Mouse (Mus musculus) lung, postnatal 10 days (tissue): ENCODE data around the gene Akt3.

Experiments used
- DNase-seq: peaks from one replicate; pipeline ENCODE4 v3.0.0; 2021

Gene Akt3

DNA sequence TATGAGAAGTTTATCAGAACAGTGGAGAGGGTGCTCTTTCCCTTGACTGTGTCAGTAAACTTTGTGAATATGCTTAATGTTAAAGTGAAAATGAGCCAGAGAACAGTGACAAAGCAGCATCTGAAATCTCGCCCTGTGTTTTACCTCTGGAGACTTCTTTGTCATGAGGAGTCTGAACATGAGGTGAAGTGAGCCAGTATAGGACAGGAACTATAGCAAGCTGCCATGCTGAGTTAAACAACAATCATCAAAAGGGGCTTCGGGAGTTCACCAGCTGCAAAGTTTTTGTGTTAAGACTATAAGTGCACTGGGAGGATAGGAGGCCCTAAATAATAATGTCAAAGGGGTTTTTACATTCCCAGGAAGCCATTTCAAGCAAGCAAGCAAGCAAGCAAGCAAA lies 71.3 kb downstream of the Akt3 start:
- DNase-seq, result no peak

DNA sequence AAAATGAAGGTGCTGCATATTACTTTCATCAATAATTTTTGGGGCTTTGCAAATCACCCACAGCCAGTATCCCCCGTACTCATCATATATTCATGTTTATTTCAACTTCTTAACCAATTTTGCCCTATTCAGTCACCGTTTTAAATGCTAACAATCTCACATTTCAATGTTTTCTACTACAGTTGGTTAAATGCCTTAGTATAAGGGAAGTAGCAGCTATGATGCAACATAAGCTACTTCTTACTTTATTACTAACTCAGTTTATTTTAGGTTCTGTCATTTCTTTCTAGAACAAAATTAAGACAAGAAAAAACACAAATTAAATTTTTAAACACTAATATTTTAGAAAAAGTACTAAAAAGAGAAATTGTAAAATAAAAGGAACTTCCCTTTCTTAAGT lies 78.4 kb downstream of the Akt3 start:
- no peak for DNase-seq

DNA sequence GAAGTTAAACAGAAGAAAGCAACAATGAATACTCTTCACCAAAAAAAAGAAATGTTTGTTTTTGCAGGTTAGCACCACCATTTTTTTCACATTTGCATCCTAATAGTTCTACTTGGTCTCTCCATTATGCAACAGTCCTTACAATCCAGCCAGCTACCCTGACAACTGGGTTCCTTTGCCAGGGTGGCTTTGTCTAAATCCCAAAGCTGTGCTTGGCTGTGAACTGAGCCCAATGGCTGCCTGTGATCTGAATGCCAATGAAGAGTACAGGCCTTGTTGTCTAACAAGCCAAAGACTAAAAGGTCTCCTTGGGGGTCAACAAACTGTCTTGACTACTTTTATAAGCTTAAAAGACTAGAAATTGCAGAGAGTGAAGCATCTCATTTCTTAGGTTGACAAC lies 82.6 kb downstream of the Akt3 start:
- DNase-seq, result no peak

DNA sequence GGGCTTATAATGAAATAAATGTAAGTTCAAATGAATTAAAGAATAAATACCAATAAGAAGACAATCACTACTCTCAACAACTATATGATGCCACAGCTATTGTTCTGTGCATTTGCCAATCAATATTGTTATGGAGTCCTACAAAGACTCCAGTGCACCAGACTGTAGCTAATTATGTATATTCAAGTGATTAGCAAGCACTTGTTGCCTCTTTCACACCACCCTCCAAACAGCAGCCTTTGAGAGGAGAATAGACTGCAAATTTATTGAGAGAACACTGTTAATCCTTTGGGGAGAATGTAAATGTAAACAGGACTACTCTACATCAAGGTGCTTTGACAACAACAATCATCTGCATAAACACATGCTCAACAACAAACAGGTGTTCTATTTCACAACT lies 86.7 kb downstream of the Akt3 start:
- no peak for DNase-seq

DNA sequence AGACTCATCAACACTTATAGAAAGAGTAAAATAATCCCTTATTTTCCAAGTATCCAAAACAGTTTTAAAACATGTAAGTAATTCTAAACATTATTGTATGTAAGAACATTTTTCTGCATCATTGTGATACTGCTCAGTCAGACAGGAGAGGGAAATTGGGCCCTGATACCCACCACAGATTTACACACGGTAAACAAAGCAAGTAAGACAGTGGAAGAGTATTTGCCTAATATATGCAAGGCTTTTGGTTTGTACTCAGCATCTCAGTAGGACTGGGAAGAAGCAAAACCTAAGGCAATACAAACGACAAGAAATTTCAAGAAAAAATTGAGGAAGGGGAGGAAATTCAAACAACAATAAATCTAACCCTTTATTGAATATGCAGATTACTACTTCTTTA lies 92.2 kb downstream of the Akt3 start:
- DNase-seq, result no peak

DNA sequence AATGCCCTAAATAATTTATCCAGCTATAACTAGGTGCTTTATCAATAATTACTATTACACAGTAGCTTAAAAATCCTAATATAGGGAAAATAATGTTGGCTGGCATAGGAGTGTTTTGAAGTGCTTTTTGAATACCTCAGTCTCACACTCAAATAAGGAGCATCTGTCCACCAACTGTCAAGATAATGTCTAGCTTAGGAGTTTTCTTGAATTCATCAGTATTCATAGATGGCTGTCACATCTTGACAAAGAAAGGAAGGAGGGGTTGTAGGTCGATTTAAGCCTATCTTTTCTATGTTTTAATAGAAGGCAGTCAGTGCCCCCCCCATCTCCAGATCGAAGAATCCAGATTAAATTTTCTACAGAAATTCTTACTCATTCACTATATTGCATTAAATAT lies 92.7 kb downstream of the Akt3 start:
- no peak for DNase-seq

DNA sequence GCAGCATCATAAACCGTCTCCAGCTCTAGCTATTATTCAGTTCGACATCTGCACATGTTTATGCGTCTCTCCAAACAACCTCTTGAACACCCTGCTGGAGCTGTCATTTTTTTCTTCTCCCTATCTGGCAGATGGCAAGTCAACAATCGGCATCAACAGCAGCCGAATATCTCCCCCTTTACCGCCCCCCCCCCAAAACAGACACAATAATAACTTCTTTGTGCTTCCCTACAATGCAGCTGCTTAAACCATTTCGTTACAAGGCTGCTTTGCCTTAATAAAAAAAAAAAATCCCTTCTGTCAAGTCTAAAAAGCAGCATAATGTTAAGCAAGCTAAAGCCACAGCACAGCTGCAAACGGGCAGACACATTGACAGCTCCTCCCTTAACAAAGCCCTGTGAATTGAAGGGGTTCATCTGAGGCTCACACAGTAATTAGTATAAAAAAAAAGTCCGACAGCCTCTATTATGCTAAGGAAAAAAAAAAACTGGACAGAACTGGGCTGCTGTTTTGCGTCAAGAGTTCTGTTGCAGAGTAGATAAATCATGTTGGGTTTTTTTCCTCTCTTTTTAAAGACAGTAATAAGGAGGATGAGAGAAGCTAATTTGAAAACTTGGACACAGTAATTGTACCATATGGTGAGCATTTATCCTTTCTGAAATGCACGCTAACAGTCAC lies 107.5 kb downstream of the Akt3 start:
- peak; percentile 8 for DNase-seq

DNA sequence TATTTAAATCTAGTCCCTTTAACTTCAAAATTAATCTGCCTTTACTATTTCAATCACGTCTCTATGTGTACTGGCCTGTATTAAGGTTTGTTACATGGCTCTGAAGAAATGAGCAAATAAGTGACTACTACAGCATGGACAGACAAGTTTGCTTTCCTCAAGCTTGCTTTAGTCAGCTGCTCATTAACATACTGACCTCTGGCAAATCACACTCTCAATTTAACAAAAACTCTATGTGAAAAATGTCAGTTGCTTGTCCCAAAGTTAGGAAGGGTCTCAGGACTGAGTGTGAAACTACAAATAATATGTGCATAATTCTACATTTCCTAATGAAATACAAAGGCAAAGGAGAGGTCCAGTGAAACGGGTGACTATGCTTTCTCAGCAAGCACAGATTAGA lies 109.3 kb downstream of the Akt3 start:
- no peak for DNase-seq

DNA sequence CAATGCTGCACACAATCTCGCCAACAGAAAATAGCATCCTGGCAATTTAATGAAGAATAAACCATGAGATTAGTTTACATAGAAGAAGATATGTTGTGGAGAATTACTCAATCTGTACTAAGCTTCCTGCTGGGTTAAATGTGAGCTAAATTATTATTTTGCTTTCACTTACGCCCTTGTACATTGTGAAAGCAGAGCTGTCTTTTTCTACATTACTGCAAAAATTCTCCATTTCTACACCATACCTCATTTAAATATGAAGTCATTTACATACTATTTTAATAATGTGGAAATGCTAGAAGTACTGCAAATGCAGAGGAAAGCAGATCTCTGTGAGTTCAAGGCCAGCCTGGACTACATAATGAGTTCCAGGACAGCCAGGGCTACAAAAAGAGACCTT lies 116.5 kb downstream of the Akt3 start:
- no peak for DNase-seq

DNA sequence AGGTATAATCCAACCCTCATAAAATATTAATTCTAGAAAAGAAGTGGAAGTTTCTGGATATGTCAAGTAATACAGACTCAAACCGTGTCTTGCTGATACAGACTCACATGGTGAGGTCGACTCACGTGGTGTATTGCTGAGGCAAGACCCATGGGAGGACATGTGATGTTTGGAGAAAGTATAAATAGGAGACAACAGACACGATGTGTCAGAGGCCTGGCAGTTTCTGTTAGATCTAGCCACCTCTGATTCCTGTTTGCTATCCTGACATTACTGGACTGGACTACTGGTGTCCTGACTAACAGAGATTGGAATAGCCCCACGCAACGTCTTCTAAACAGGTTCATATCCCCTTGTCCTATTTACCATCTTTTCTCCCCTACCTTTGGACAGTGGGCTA lies 118.4 kb downstream of the Akt3 start:
- no peak for DNase-seq

DNA sequence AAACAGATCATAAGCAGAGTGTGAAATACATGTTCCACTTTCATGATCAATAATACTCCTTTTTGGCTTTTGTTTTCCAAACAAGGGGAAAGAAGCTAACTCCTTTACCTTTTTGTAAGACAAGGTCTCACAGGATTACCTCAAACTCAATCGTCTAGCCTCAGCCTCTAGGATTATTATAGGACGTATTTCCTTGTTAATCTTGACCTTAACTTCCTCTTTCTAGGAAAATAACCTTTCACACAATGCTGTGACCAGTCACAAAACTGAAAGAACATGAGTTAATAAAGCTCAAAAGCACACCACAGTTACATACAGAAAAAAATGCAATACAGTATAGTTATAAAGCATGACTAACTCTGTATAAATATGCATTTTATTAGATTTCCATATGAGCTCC lies 126.5 kb downstream of the Akt3 start:
- DNase-seq, result no peak

DNA sequence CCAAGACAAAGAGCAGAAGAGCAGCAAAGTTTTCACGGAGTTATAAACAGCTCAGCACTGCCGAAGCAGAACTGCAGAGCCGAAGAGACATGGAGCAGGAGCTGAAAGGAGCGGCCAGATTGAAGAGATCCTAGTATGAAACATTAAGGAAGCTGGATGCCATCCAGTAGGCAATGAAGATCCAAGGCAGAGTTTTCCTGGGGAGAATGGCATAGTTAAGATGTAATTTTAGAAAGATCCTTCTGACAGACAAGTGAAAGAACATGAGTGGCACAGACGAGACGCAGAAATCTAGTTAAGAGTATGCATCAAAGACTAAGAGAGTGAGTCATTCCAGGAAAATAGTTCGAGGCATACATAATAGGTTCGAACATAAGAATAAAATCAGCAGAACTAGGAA lies 131.3 kb downstream of the Akt3 start:
- no peak for DNase-seq

DNA sequence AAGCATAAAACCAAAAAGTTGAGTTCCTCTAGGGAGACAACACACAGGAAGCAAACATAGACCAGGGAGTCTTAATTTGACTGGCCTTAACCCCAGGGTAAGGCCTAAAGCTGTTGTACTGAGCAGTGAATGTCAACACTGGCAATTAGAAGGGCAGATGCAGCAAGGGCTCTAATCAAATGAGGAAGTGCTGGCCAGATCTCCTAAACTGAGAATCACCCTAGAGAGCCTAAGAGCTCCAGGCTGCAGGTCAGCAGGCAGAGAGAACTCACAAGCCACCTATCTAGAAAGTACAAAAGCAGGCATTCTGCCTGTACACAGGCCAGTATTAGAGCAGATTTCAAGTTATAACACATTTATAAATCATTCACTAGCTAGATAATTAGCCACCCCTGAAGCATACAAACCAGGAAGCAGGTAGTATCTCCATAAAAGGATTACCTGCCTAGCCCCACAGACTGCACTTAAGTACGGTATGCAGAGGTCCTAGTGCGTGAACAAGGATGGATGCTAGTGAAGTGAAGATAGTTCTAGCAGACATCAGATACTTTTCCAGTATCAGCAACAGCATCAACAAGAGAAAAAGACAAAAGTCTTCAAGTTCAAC lies 147.2 kb downstream of the Akt3 start:
- no peak for DNase-seq

DNA sequence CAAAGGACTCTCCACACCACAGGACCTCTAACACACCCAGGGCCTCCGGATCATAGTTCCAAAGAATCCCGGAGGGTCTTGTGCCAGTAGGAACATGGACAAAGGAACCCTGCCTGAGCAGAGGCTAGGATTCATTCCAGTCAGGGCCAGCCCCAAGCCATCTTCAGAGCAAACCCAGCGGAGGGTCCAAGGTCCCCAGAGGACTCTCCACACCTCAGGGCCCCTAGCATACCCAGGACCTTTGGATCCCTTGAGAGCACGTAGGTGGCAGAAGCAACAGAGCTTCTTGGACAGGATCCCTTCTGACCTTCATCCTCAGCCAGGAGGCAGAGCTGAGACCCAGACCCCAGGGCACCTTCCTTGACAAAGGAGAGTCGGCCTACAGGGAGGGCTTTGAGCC lies 167.5 kb downstream of the Akt3 start:
- no peak for DNase-seq

DNA sequence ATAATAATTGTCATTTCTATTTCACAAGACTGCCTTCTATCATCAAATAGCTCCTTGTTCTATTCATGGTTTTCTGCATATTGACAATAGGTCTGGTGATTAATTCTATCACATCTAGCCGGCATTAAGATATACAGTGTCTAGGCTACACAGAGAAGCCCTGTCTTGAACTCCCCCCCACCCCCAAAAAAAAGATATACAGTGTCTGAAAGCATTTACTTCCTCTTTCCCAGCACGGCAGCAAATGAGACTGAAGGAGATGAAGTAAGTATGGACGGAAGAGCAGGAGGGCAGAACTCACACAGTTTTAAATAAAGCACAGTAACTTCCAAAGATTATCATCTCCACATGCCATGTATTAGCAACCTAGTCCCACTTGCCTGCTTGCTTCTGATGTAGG lies 168.5 kb downstream of the Akt3 start:
- DNase-seq, result no peak

DNA sequence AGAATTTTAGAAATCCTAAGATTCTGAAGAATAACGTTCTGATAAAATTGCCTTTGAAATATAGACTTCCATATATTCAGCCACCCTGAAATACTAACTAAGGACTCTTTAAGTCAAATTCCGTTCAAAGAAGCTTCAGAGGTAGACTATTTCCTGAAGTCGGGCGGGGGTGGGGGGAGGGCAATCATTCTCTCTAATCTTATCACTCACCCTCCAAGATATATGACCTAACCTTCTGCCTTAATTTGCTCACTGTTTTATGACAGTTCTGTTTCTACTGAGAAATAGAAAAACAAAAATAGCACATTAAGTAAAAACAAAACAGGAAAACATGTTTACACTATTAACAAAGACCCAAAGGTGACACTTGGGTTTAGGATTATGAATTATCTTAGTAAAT lies 169.0 kb downstream of the Akt3 start:
- no peak for DNase-seq

DNA sequence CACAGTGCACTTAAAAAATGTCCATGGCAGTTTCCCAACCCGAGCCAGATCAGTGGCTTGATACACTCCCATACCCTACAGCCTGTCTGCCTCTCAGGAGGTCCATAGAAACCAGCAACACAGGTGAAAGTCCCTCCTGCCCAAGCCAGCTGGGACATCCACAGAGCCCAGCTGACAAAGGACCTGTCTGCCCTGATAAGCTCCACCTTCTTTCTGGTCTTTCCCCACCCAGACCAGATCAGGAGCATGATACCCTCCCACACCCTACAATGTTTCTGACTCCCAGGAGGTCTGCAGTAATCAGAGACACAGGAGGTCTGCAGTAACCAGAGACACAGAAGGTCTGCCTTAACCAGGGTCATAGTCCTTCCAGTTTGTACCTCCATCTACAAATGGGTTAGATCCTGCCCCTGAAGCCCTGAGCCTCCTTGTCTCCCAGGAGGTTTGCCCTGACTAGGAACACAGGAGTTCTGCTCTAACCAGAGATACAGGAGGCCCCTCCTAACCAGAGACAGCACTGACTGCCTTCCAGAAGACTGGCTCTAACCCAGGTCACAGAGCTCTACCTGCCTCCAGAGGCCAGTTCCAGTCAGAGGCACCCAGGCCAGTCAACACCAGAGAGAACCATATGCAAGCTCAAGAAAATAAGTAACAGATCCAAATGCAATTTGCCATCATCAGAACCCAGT lies 175.9 kb downstream of the Akt3 start:
- DNase-seq, result no peak

DNA sequence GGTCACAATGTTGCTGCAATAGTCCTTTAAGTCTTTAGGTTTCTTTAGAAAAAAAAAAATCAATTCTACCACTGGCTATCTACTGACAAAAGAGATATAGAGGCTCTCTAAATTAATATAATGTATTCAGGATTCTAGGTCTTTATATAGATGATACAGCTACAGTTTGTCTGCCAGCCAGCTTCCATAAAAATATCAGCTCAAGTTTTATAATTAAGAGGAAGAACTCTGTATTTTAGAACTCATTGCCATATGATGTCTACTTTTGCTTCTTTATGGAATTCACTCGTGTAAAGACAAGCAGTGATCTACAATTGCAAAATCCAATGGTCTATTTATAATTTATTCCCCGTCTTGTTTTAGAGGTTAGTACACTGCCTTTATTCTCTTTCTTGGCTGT lies 188.8 kb downstream of the Akt3 start:
- DNase-seq, result no peak

DNA sequence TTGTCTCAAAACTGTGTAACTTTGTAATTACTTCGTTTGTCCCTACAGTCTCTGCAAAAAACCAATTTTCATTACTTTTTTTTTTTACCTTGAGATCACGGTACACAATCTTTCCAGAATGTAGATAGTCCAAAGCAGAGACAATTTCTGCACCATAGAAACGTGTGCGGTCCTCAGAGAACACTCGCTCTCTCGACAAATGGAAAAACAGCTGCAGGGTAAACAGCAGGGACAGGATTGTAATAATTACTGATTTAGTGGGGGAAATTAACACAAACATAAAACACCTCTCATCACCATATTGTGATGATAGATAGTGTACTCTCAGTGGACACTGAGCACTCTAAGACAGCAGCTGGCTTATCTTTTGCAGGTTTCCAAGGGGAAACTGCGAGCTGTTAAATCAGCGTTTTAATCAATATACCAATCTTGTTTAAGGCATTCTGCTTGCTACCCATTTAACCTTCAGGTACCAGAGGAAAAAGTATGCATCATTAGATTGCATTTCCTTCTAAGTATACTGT lies 190.8 kb downstream of the Akt3 start:
- DNase-seq, result no peak

DNA sequence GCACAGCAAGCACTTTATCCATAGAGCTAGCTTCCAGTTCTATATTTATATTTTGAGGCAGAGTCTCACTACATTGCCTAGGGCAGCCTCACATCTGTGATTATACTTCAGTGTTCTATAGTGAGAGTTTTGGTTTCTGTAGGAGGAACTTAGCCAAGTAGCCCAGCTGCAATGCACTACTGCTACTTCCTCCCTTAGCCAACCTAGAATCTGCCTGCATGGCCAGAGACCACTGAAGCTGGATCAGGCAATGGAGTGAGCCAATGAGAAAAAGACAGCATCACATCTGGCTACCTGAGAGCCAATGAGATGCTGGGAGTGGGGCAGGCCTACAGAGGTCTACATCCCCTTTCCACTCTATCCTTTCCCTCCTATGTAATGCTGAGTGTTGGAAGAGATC lies 192.3 kb downstream of the Akt3 start:
- DNase-seq, result no peak

DNA sequence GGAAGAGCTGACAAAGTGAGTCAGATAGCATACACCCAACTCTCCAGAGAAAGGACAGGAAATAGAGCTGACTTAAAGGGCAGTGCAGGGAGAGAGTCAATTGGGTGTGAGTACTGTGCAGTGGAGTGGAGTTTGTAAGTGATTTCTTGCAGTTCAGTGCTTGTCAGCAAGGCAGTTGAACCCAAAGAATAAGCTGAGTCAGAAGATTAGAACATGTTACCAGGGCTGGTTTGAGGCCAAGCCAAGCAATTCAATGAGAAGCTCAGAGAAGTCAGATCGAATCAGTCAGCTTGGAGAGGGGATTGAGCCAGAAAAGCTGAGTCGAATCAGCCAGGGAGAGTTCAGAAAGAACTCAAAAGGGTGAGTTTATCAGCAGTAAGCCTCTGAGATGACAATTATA lies 196.2 kb downstream of the Akt3 start:
- DNase-seq, result no peak

DNA sequence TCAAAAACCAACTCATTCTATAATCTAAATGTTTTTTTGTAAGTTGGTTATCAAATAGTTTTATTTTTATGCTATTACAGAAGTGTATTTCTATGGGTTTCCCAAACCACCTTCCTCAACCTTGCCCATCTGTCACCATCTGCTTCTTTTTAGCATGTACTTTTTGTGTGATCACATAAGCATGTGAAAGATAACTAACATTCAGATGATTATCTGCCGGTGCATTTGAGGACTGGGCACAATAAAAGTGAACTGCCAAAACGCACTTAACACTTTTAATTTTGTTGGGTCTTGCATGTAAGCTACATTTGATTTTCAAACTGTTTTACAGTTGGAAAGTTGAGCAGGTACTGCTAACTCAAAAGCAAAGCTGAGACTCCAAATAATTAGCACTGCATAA lies 203.1 kb downstream of the Akt3 start:
- no peak for DNase-seq

DNA sequence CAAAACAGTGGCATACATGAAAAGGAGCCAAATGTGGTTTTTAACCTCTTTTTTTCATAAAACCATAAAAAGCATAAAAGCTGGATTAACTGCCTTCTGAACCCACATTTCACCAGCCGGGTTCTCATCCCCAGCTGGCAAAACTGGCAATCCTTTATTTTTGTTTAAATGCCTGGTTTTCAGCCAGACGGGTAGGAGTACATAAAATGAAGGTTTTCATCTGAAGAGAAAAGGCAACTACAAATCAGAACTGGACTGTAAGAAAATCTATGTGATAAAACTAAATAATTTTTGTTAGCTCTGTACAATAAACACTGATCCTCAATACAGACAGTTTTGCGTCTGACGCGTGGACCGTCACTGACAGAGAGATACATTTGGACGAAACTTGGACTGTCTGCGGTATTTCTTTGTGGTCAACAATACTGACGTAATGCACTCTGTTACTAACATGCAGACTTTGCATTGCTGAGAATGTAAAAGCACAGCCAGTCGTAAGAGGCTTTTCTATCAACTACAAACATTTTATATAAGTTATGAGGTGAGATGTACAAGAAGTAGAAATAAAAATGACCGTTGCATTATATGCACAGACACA lies 206.5 kb downstream of the Akt3 start:
- DNase-seq, result no peak

DNA sequence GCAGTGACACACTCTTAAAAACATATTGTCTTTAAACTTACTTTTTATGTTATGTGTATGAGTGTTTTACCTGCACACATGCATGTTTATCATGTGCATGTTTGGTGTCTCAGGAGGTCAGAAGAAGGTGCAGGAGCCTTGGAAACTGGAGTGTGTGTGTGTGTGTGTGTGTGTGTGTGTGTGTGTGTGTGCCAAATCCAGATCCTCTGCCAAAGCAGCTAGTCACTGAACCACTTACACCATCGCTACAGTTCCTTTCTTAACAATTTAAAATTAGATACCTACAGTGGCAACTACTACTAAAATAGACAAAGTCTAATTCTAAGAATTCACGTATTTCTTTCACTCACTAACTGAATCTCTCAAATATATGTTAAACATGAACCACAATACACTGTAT lies 209.2 kb downstream of the Akt3 start:
- no peak for DNase-seq
